Mouse (Mus musculus): ENCODE data around the gene Rmi2. TPM values are rescaled to one million over a fixed set of nuclear protein-coding genes. Genes with fewer than 3 reads are reported as not detected.

Gene Rmi2
- polyA plus RNA-seq, 1 experiment from 2014 or later, result 4.8 TPM

DNA sequence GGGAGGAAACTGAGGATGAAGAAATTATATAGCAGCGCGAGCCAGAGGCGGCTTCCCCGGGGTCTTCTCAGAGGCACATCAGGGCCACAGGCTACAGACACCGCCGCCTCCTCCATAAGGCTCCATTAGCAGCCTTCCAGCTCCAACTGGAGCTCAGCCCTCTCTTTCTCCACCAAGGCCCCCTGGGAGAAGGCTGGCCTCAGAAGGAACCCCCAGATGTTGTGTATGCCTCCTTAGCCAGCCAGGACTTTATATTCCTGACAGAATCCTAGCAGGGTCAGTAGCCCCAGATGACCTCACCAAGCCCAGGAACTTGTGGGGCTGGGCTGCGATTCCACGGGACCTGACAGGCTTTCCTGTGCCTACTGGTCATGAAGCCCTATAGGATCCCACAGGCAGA lies 32.0 kb downstream of the Rmi2 start:
- no peak for TF ChIP-seq CTCF (IDR thresholded peaks at IDR 0.05; ENCODE audit: low read depth)
- Histone ChIP-seq H3K36me3 (ENCODE audit: insufficient read depth) (no peaks in the 10 kb centered on the region), H3K9ac (no peak overlapping the region), H3K27ac (ENCODE audit: low read depth) (no peak overlapping the region), H3K4me2 (no peak overlapping the region), H3K4me1 (ENCODE audit: insufficient read depth) (no peaks in the 10 kb centered on the region), H3K4me3 (ENCODE audit: low read depth, low read length) (no peak overlapping the region), H3K9me3 (ENCODE audit: low read depth, low read length) (no peaks in the 10 kb centered on the region), H3K27me3 (ENCODE audit: insufficient read depth, low read length) (no peaks in the 10 kb centered on the region)
- DNase-seq, result no peak
- 85% methylated on average over 8 of the region's 8 CpGs for WGBS
- ATAC-seq (ENCODE audit: insufficient read depth), result no peak

DNA sequence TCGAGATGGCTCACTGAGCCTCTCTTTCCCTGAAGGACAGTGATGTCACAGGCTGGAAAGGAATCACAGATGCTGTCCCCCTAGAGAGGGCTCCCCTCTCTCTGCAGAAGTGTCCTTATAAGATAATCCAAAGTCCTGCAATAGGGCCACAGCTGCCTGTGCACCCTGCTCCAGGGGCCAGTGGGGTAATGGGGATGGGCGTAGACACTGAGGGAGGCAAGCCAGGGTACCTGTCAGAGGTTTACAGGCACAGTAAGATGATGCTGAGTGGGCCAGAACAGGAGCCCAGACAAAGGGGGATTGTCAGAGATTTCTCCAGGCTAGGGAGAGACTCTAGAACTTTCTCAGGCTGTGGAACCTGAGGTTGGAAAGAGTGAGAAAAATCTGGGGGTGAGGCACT lies 32.6 kb downstream of the Rmi2 start:
- no peaks in the 10 kb centered on the region for H3K4me1 ChIP-seq (ENCODE audit: insufficient read depth)
- no peak overlapping the region for H3K4me3 ChIP-seq (ENCODE audit: low read depth, low read length)
- no peak for ATAC-seq (ENCODE audit: insufficient read depth)
- no peaks in the 10 kb centered on the region for H3K36me3 ChIP-seq (ENCODE audit: insufficient read depth)
- no peak for DNase-seq
- no peak overlapping the region for H3K4me2 ChIP-seq
- H3K9ac ChIP-seq, result no peak overlapping the region
- WGBS, result 90% methylated on average over 2 of the region's 2 CpGs
- TF ChIP-seq CTCF (IDR thresholded peaks at IDR 0.05; ENCODE audit: low read depth), result no peak
- H3K27ac ChIP-seq (ENCODE audit: low read depth), result no peak overlapping the region
- no peaks in the 10 kb centered on the region for H3K9me3 ChIP-seq (ENCODE audit: low read depth, low read length)
- no peaks in the 10 kb centered on the region for H3K27me3 ChIP-seq (ENCODE audit: insufficient read depth, low read length)

DNA sequence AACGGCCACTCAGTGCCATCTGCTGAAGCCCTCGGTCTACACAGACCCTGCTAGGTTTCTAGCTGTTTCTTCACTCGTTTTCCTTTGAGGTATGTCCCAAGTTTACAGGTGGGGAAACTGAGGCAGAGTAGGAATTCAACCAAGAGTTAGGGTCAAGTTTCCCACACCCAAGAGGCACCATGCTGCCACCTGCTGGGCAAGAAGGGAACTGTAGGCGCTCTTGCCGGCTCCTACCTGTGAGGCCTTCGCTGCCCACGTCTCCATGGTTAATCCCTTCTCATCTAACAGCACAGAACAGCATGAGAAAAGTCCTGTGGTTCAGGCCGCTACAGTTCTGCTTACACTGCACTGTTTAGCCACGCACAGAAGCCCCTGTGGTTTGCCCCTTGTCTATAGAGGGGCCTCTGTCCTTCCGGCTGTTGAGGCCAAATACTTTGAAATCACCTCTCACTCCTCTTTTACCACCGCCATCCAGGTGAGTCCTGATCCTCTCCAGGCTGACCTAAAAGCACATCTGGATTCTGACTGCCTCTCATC lies 33.1 kb downstream of the Rmi2 start:
- Histone ChIP-seq H3K4me1 (ENCODE audit: insufficient read depth) (no peaks in the 10 kb centered on the region), H3K4me3 (ENCODE audit: low read depth, low read length) (no peak overlapping the region), H3K9ac (no peak overlapping the region), H3K27me3 (ENCODE audit: insufficient read depth, low read length) (no peaks in the 10 kb centered on the region), H3K9me3 (ENCODE audit: low read depth, low read length) (no peaks in the 10 kb centered on the region), H3K36me3 (ENCODE audit: insufficient read depth) (no peaks in the 10 kb centered on the region), H3K4me2 (no peak overlapping the region), H3K27ac (ENCODE audit: low read depth) (no peak overlapping the region)
- TF ChIP-seq CTCF (IDR thresholded peaks at IDR 0.05; ENCODE audit: low read depth), result peak; percentile 97
- ATAC-seq (ENCODE audit: insufficient read depth) (no peak), DNase-seq (peak; percentile 78)
- 32% methylated on average over 11 of the region's 11 CpGs for WGBS

DNA sequence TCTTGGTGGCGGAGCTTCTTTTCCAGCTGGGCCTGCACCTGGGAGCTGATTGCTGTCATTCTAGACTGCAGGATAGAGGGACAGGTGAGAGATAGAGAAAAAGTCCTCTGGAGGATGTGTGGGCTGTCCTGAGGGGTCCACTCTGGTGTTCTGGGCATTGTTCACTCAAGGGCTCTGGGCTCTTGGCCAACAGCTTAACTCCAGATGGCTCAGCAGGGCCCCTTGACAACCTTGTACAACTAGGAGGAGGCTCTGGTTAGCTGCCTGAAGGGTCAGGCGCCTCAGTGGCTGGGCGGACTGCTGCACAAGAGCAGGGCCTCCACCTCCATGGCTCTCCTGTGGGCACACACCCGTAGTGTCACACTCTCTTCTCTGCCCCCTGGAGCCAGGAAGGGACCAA lies 36.1 kb downstream of the Rmi2 start:
- TF ChIP-seq CTCF (IDR thresholded peaks at IDR 0.05; ENCODE audit: low read depth), result no peak
- DNase-seq (peak; percentile 50), ATAC-seq (ENCODE audit: insufficient read depth) (peak; percentile 7; the same call in 1 of the 2 replicates)
- no peak overlapping the region for H3K27ac ChIP-seq (ENCODE audit: low read depth)
- H3K9ac ChIP-seq, result no peak overlapping the region
- H3K36me3 ChIP-seq (ENCODE audit: insufficient read depth), result no peaks in the 10 kb centered on the region
- no peak overlapping the region for H3K4me2 ChIP-seq
- H3K9me3 ChIP-seq (ENCODE audit: low read depth, low read length), result no peaks in the 10 kb centered on the region
- H3K4me1 ChIP-seq (ENCODE audit: insufficient read depth), result no peaks in the 10 kb centered on the region
- H3K27me3 ChIP-seq (ENCODE audit: insufficient read depth, low read length), result no peaks in the 10 kb centered on the region
- 55% methylated on average over 4 of the region's 4 CpGs for WGBS
- H3K4me3 ChIP-seq (ENCODE audit: low read depth, low read length), result no peak overlapping the region

DNA sequence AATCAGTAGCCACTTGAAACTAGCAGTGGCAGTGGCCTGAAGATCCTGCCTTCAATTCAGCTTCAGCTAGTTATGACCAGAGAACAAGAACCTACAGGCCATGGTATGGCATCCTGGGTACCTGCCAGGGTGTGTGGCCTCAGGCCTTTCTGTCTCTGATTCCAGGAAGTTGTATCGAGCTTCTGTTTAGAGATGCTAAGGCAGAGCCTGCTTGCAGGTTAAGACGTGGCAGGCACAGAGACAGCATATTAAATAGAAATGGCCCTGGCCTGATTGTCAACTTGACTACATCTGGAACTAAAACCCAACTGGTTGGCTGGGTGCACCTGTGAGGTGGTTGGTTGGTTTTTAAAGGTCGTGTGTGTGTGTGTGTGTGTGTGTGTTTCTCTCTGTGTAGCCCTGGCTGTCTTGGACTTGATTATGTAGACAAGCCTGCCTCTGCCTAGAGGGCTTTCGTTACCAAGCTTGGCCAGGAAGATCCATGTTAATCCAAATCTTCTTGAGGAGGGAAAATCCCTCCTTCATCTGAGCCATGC lies 38.0 kb downstream of the Rmi2 start:
- Histone ChIP-seq H3K9me3 (ENCODE audit: low read depth, low read length) (no peaks in the 10 kb centered on the region), H3K27ac (ENCODE audit: low read depth) (no peak overlapping the region), H3K4me1 (ENCODE audit: insufficient read depth) (no peaks in the 10 kb centered on the region), H3K4me3 (ENCODE audit: low read depth, low read length) (no peak overlapping the region), H3K36me3 (ENCODE audit: insufficient read depth) (no peaks in the 10 kb centered on the region), H3K9ac (no peak overlapping the region), H3K4me2 (no peak overlapping the region), H3K27me3 (ENCODE audit: insufficient read depth, low read length) (no peaks in the 10 kb centered on the region)
- no peak for ATAC-seq (ENCODE audit: insufficient read depth)
- TF ChIP-seq CTCF (IDR thresholded peaks at IDR 0.05; ENCODE audit: low read depth), result no peak
- WGBS, result 61% methylated on average over 4 of the region's 4 CpGs
- DNase-seq, result no peak

DNA sequence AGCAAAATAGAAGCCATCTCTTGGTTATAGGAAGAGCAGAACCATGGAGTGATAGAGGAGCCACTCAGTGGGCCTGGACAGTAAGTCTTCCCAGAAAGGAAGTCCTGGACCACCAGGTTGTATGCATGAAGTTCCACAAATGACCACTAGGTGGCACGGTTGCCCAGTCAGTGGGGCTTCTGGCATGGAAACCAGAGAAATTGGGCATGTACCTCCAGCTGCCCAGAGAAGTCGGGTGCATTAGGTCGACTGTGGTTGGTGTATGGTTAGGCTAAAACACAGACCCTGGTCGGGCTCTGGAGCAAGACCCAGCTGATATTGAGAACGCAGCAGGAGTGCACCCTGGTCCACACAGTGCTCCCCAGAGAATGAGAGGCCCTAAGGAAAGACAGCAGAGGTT lies 38.8 kb downstream of the Rmi2 start:
- WGBS, result 4% methylated on average over 5 of the region's 5 CpGs
- Histone ChIP-seq H3K4me1 (ENCODE audit: insufficient read depth) (no peaks in the 10 kb centered on the region), H3K27ac (ENCODE audit: low read depth) (no peak overlapping the region), H3K9me3 (ENCODE audit: low read depth, low read length) (no peaks in the 10 kb centered on the region), H3K27me3 (ENCODE audit: insufficient read depth, low read length) (no peaks in the 10 kb centered on the region), H3K9ac (no peak overlapping the region), H3K4me2 (no peak overlapping the region), H3K4me3 (ENCODE audit: low read depth, low read length) (no peak overlapping the region), H3K36me3 (ENCODE audit: insufficient read depth) (no peaks in the 10 kb centered on the region)
- TF ChIP-seq CTCF (IDR thresholded peaks at IDR 0.05; ENCODE audit: low read depth), result peak; percentile 100
- ATAC-seq (ENCODE audit: insufficient read depth), result peak; percentile 38
- peak; percentile 96 for DNase-seq

DNA sequence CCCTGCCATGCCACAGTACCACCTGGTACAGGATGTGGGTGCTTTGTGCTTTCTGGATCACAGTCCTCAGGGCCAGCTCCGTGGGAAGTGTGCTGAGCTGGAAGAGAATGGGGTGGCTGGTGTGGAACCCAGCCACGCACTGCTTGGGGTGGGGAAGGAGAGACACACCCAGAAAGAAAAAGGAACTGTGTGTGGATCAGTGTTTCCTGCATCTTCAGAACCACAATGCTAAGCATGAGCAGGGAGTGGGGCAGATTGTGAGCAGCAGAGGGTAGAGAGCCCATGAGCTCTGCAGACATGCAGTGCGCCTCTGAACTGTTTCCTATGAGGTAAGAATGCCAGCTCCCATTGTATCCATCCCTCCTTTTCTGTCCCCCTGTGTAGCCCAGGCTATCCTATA lies 43.4 kb downstream of the Rmi2 start:
- no peak overlapping the region for H3K27ac ChIP-seq (ENCODE audit: low read depth)
- H3K9ac ChIP-seq, result no peak overlapping the region
- H3K4me1 ChIP-seq (ENCODE audit: insufficient read depth), result no peaks in the 10 kb centered on the region
- 72% methylated on average over 3 of the region's 3 CpGs for WGBS
- no peaks in the 10 kb centered on the region for H3K27me3 ChIP-seq (ENCODE audit: insufficient read depth, low read length)
- no peak overlapping the region for H3K4me3 ChIP-seq (ENCODE audit: low read depth, low read length)
- H3K4me2 ChIP-seq, result no peak overlapping the region
- no peaks in the 10 kb centered on the region for H3K9me3 ChIP-seq (ENCODE audit: low read depth, low read length)
- H3K36me3 ChIP-seq (ENCODE audit: insufficient read depth), result no peaks in the 10 kb centered on the region
- ATAC-seq (ENCODE audit: insufficient read depth), result no peak
- no peak for TF ChIP-seq CTCF (IDR thresholded peaks at IDR 0.05; ENCODE audit: low read depth)
- DNase-seq, result no peak
